Mouse (Mus musculus) kidney, postnatal 0 days (tissue): ENCODE results near the gene Syne1. TPM values are rescaled to one million over a fixed set of nuclear protein-coding genes. Genes with fewer than 3 reads are reported as not detected.

Experiments used
- ATAC-seq: fragments of 200-750 bp; cut with Nextera tagmentation; replicated peaks from 2 replicates; pipeline ENCODE4 v1.8.0; 2017; ENCODE audit warnings: low read depth, moderate number of reproducible peaks, moderate TSS enrichment, moderate library complexity; ENCODE audit not compliant: low FRiP score
- DNase-seq: peaks from one replicate; pipeline ENCODE4 v3.0.0-alpha.2; 2016; ENCODE audit warnings: low spot score
- H3K27ac ChIP-seq: fragments of 300-500 bp; sonication (generic); 2 replicates; pipeline ENCODE4 v1.5.1; 2014; ENCODE audit warnings: mild to moderate bottlenecking
- H3K27me3 ChIP-seq: fragments of 300-500 bp; sonication (generic); 2 replicates; pipeline ENCODE4 v1.6.1; 2014; ENCODE audit warnings: low read length, mixed read lengths; ENCODE audit not compliant: insufficient read depth
- H3K36me3 ChIP-seq: fragments of 300-500 bp; sonication (generic); 2 replicates; pipeline ENCODE4 v1.6.1; 2014; ENCODE audit warnings: low read length, mixed read lengths; ENCODE audit not compliant: insufficient read depth
- H3K4me1 ChIP-seq: fragments of 300-500 bp; sonication (generic); replicated peaks from 2 replicates; pipeline ENCODE4 v1.6.1; 2014; ENCODE audit warnings: antibody characterized with exemption, low read length, mixed read lengths; ENCODE audit not compliant: insufficient read depth
- H3K4me2 ChIP-seq: fragments of 300-500 bp; sonication (generic); 2 replicates; pipeline ENCODE4 v1.6.1; 2014; ENCODE audit warnings: mild to moderate bottlenecking, low read length, moderate library complexity, mixed read lengths
- H3K4me3 ChIP-seq: fragments of 300-500 bp; sonication (generic); replicated peaks from 2 replicates; pipeline ENCODE4 v1.5.1; 2014; ENCODE audit warnings: low read depth, low read length
- H3K9ac ChIP-seq: fragments of 300-500 bp; sonication (generic); 2 replicates; pipeline ENCODE4 v1.6.1; 2014; ENCODE audit warnings: low read depth, low read length
- H3K9me3 ChIP-seq: fragments of 300-500 bp; sonication (generic); replicated peaks from 2 replicates; pipeline ENCODE4 v1.6.1; 2016; ENCODE audit warnings: low read length, inconsistent platforms, mixed read lengths
- CTCF ChIP-seq: IDR thresholded peaks from 2 replicates; pipeline ENCODE4 v1.5.1; 2016; ENCODE audit warnings: antibody characterized with exemption, low read depth, mild to moderate bottlenecking, moderate library complexity
- WGBS: fragments of 180-500 bp; shearing (Covaris S2); extraction: QIAGEN DNeasy Blood & Tissue Kit; methylation state at CpG from one replicate; pipeline ENCODE4 v1.1.7; 2014; 5-methylcytosine and 5-hydroxymethylcytosine counted together
- polyA plus RNA-seq: library from polyadenylated mRNA; unstranded; fragments of >200 nt; fragmentation: Nextera tagmentation; extraction: Ambion mirVana; gene quantifications from 2 replicates; pipeline ENCODE4 v1.2.1, GENCODE M21; 2015

The Syne1 gene
- polyA plus RNA-seq, 1 experiment from 2014 or later = 5.2 TPM

DNA sequence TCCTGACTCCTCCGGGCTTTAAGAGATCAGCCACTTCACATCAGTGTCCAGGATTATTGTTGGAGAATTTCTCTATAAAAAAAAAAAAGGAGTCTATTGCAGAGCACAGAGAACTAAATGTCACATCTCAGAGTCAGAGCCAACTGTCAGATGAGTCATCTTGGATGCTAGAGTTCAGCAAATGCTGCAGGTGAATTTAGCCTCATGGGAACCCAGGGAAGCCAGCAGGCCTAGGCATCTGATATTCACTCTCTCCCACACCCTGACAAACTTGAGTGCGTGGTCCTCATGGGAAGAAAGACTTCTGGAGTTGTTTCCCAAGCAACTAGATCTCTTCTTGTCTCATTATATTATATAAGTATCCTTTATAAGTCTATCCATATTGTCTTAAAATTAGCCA, 82.6 kb downstream of the Syne1 start:
- Histone ChIP-seq H3K27me3 (no peaks in the 10 kb centered on the region), H3K9ac (no peak overlapping the region), H3K9me3 (no peaks in the 10 kb centered on the region), H3K4me3 (no peak overlapping the region), H3K4me2 (no peak overlapping the region), H3K27ac (no peak overlapping the region), H3K4me1 (no peaks in the 10 kb centered on the region), H3K36me3 (no peaks in the 10 kb centered on the region)
- TF ChIP-seq CTCF = no peak
- DNase-seq (no peak), ATAC-seq (no peak)
- WGBS = 87% methylated on average over 2 of the region's 2 CpGs

- DNase-seq = no peak
- no peaks in the 10 kb centered on the region for H3K27me3 ChIP-seq
- no peak overlapping the region for H3K27ac ChIP-seq
- no peaks in the 10 kb centered on the region for H3K4me1 ChIP-seq
- H3K36me3 ChIP-seq = no peaks in the 10 kb centered on the region
- no peak for ATAC-seq
- H3K9me3 ChIP-seq = no peaks in the 10 kb centered on the region
- H3K4me2 ChIP-seq = no peak overlapping the region
- H3K4me3 ChIP-seq = no peak overlapping the region
- H3K9ac ChIP-seq = no peak overlapping the region
- no peak for TF ChIP-seq CTCF
These were observed 97.5 kb downstream of the Syne1 start for GRCm38 (mm10) chr10:5453830-5454229.

DNA sequence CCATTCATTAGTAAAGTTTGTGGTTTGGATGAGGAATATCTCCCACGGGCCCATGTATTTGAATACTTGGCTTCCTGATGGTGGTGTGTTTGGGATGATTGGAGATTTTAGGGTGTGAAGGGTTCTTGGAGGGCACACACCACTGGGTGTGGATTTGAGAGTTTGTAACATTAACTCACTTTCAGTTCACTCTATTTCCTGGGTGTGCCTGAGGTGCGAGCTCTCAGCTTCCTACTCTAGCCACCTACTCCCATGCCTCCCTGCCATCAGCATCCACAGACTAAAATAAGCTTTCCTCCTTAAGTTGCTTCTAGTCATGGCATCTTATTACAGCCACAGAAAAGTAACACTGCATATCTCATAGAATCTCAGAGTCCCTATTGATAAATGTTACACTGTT, 101.3 kb downstream of the Syne1 start:
- Histone ChIP-seq H3K9ac (no peak overlapping the region), H3K9me3 (no peaks in the 10 kb centered on the region), H3K27me3 (no peaks in the 10 kb centered on the region), H3K27ac (no peak overlapping the region), H3K4me1 (no peaks in the 10 kb centered on the region), H3K4me3 (no peak overlapping the region), H3K36me3 (no peaks in the 10 kb centered on the region), H3K4me2 (no peak overlapping the region)
- ATAC-seq (no peak), DNase-seq (no peak)
- 91% methylated on average over 2 of the region's 2 CpGs for WGBS
- TF ChIP-seq CTCF = no peak

DNA sequence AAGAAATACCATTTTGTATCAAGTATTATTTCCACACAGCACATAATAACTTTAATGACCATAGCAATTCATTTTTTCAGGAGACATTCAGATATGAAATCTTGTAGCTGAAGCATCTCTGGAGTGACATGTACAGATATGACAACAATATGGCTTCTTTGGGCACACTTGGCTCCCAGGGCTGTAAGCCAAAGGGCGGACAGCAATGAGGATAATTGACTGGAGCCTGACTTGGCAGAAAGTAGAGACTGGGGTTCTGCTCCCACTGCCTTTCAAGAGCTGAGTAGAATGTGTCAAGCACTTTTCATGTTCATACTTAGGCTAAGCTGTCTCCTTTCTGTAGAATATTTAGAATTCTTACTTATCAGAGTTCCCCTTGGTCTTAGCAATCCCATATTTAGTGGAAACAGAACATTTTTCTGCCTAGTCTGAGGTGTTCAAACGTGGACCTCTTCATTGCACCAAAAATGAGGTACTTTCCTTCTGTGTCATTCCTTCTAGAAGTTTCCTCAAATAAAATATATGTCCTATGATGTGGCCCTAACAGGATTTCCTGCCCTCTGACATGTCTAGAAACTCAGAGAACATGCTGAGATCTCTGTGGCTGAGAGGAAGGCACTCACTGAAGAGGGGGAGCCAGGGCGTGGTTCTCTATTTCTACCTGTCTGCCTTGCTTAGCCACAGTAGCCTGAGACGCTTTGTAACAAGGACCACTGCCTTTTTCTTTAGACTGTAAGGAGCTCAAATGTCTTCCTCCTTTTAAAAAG, 103.1 kb downstream of the Syne1 start:
- Histone ChIP-seq H3K9me3 (no peaks in the 10 kb centered on the region), H3K27ac (no peak overlapping the region), H3K4me1 (no peaks in the 10 kb centered on the region), H3K4me3 (no peak overlapping the region), H3K9ac (no peak overlapping the region), H3K4me2 (no peak overlapping the region), H3K27me3 (no peaks in the 10 kb centered on the region), H3K36me3 (no peaks in the 10 kb centered on the region)
- WGBS = 74% methylated on average over 4 of the region's 4 CpGs
- no peak for ATAC-seq
- no peak for DNase-seq
- no peak for TF ChIP-seq CTCF

DNA sequence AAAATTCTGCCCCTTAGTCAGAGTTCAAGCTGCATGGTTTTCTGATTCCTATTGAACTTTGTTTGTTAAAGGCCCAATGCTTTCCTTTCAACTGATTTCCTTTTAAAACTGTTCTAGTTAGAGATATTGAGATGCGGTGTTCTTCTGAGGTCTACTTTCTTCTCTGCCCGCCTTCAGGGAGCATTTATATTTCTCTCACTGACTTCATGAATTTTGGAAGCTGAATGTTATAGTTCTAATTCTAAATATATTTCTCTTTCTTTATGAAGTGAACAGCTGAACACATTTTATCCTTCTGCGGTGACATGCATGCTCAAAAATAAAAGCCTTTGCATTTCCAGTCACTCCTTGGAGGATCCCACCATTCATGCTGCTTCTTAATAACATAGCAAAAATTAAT, 106.0 kb downstream of the Syne1 start:
- Histone ChIP-seq H3K27me3 (no peaks in the 10 kb centered on the region), H3K27ac (no peak overlapping the region), H3K36me3 (no peaks in the 10 kb centered on the region), H3K9me3 (no peaks in the 10 kb centered on the region), H3K4me1 (no peaks in the 10 kb centered on the region), H3K4me2 (no peak overlapping the region), H3K4me3 (no peak overlapping the region), H3K9ac (no peak overlapping the region)
- 96% methylated on average over 3 of the region's 3 CpGs for WGBS
- TF ChIP-seq CTCF = no peak
- ATAC-seq (no peak), DNase-seq (no peak)

DNA sequence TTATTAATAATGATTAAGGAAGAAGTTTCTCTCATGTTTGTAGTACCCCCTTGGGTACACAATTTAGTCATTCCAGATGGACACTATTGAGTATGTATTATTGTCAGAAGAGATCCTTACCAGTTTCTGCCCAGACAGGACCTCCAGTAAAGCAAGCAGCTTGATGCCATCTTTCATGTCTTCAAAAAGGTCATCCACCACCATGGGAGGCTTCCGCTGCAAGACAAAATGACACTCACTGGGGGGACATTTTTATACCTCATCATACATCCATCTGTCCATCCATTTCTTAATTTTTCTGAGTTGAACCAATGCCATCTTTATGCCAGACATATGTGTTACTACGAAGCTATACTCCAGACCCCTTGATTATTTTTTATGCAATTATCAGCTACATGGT, 108.3 kb downstream of the Syne1 start:
- WGBS = 94% methylated on average over 2 of the region's 2 CpGs
- ATAC-seq = no peak
- H3K4me2 ChIP-seq = no peak overlapping the region

More for the DNA sequence above, 108.3 kb downstream of the Syne1 start:
- no peaks in the 10 kb centered on the region for H3K4me1 ChIP-seq
- H3K36me3 ChIP-seq = no peaks in the 10 kb centered on the region
- no peaks in the 10 kb centered on the region for H3K9me3 ChIP-seq
- H3K27me3 ChIP-seq = no peaks in the 10 kb centered on the region
- TF ChIP-seq CTCF = no peak
- no peak overlapping the region for H3K9ac ChIP-seq
- DNase-seq = no peak
- no peak overlapping the region for H3K4me3 ChIP-seq
- no peak overlapping the region for H3K27ac ChIP-seq
